Mouse (Mus musculus): ENCODE results near the gene Ppp1r13b.

DNA sequence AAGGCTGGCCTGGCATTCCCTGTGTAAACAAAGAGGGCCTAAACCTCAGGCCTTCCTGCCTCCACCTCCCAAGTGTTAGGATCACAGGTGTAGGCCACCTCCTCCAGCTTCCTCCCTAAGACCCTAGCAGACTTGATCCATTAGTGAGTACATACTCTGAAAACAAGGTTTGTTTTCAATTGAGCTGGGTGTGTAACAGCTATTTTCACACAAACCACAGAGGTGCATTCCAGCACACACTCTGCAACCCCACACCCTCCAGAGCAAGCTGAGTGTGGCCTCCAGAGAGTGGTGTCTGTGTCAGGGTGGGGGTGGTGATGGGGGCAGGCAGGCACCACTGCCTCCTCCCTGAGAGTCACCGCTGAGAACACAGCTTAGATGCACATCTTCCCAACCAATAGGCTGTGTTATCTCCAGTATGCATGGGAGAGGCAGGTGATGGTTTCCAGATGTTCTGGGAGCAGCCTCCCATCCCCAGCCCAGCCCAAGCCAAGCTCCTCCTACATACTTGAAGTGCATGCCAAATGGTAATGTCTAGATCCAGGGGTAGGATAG lies 30.8 kb upstream of the Ppp1r13b start:
- TF ChIP-seq CTCF (IDR thresholded peaks at IDR 0.05; ENCODE audit: extremely low read depth, insufficient read depth, low read length) (no peak), POLR2A (IDR thresholded peaks at IDR 0.05; ENCODE audit: extremely low read depth, insufficient read depth, low read length) (no peak)
